Mouse (Mus musculus) CH12.LX (cell line): ENCODE measurements around the gene Eva1a.

Source experiments
- CHD1 ChIP-seq: IDR thresholded peaks from 2 replicates; pipeline ENCODE4 v1.6.1; 2012; ENCODE audit warnings: low read depth, low read length, improper control_type of control experiment, inconsistent platforms
- CTCF ChIP-seq, 2 experiments: IDR thresholded peaks in 1 of 2; conservative IDR thresholded peaks in 1 of 2; 2 replicates each; pipeline ENCODE4 v1.5.1; 2011 to 2012; ENCODE audit warnings: low read depth in 2 of 2, low read length in 2 of 2, improper control_type of control experiment in 1 of 2, inconsistent platforms in 1 of 2, mild to moderate bottlenecking in 1 of 2, moderate library complexity in 1 of 2
- ETS1 ChIP-seq: conservative IDR thresholded peaks from 2 replicates; pipeline ENCODE4 v1.6.1; 2012; ENCODE audit warnings: low read depth, mild to moderate bottlenecking, inconsistent platforms, low read length, improper control_type of control experiment, moderate library complexity
- HCFC1 ChIP-seq: IDR thresholded peaks from 2 replicates; pipeline ENCODE4 v1.6.1; 2012; ENCODE audit warnings: low read depth, mild to moderate bottlenecking, inconsistent platforms, low read length, improper control_type of control experiment
- JUN ChIP-seq: IDR thresholded peaks from 2 replicates; pipeline ENCODE4 v1.6.1; 2011; ENCODE audit warnings: low read depth, mild to moderate bottlenecking, low read length, improper control_type of control experiment, moderate library complexity; ENCODE audit not compliant: insufficient read depth
- MAX ChIP-seq: IDR thresholded peaks from 2 replicates; pipeline ENCODE4 v1.6.1; 2011; ENCODE audit warnings: low read length, improper control_type of control experiment
- MYC ChIP-seq: IDR thresholded peaks from 2 replicates; pipeline ENCODE4 v1.6.1; 2011; ENCODE audit warnings: low read depth, mild to moderate bottlenecking, improper control_type of control experiment, low read length
- NELFE ChIP-seq: IDR thresholded peaks from 2 replicates; pipeline ENCODE4 v1.6.1; 2011; ENCODE audit warnings: low read depth, low read length, improper control_type of control experiment
- PAX5 ChIP-seq: IDR thresholded peaks from 2 replicates; pipeline ENCODE4 v1.6.1; 2012; ENCODE audit warnings: low read length, inconsistent platforms, mixed read lengths
- POLR2A ChIP-seq: IDR thresholded peaks from 2 replicates; pipeline ENCODE4 v1.6.1; 2011; ENCODE audit warnings: low read depth, mild to moderate bottlenecking, improper control_type of control experiment, low read length
- USF2 ChIP-seq: conservative IDR thresholded peaks from 2 replicates; pipeline ENCODE4 v1.6.1; 2011; ENCODE audit warnings: low read depth, low read length, improper control_type of control experiment

DNA sequence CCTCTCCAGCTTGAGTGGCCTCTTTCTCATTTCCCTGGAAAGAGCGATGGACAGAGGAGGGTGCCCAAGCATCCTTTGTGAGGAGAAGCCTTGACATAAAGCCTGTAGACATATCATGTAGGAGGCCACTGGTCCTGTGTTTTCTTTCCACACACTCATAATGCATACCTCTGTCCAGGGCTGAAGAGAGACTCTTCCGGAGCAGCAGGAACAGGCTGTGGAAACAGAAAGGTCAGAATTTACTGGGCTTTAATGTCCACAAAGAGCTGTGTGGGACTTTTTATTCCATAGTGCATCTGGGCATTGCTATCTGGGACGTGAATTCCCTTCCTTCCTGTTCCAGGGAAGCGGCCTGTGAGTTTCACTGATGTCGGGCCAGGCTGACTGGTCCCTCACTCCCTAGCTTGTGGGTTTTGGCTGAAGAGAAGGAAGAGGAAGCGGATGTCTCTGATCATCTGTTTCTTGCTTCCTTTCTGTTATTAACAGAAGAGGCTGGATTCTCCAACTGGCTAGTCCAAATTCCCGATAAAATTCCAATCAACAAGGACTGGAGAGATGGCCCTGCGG, 25.8 kb downstream of the Eva1a start:
- TF ChIP-seq CHD1 = no peak
- no peak for TF ChIP-seq MYC
- TF ChIP-seq ETS1 = no peak
- no peak for TF ChIP-seq CTCF (conservative IDR thresholded peaks at IDR 0.05 in 1 of 2, IDR thresholded peaks at IDR 0.05 in 1 of 2; ENCODE audit: low read depth in 2 of 2, low read length in 2 of 2)
- no peak for TF ChIP-seq PAX5
- TF ChIP-seq POLR2A = no peak
- no peak for TF ChIP-seq HCFC1
- no peak for TF ChIP-seq JUN
- no peak for TF ChIP-seq NELFE
- no peak for TF ChIP-seq MAX
- TF ChIP-seq USF2 = no peak
